Mouse (Mus musculus) forebrain, embryonic 14.5 days (tissue): ENCODE results near the gene Shld2. TPM values are rescaled to one million over a fixed set of nuclear protein-coding genes. Genes with fewer than 3 reads are reported as not detected.

Experiments
- ATAC-seq: fragments of 200-750 bp; cut with Nextera tagmentation; 2 replicates; pipeline ENCODE4 v1.8.0; 2017; ENCODE audit warnings: mild to moderate bottlenecking, moderate library complexity
- DNase-seq: peaks from one replicate; pipeline ENCODE4 v3.0.0-alpha.2; 2015; ENCODE audit warnings: low spot score
- H3K27ac ChIP-seq: fragments of 300-500 bp; sonication (generic); 2 replicates; pipeline ENCODE4 v1.5.1; 2014; ENCODE audit warnings: low read depth, mild to moderate bottlenecking, control low read depth, low read length, moderate library complexity
- H3K27me3 ChIP-seq: fragments of 300-500 bp; sonication (generic); replicated peaks from 2 replicates; pipeline ENCODE4 v1.6.1; 2014; ENCODE audit warnings: low read length, control low read depth, mixed read lengths; ENCODE audit not compliant: control insufficient read depth, insufficient read depth
- H3K36me3 ChIP-seq: fragments of 300-500 bp; sonication (generic); 2 replicates; pipeline ENCODE4 v1.6.1; 2014; ENCODE audit warnings: low read length, control low read depth; ENCODE audit not compliant: control insufficient read depth, insufficient read depth
- H3K4me1 ChIP-seq: fragments of 300-500 bp; sonication (generic); 2 replicates; pipeline ENCODE4 v1.6.1; 2014; ENCODE audit warnings: antibody characterized with exemption, low read length, control low read depth; ENCODE audit not compliant: control insufficient read depth, insufficient read depth
- H3K4me2 ChIP-seq: fragments of 300-500 bp; sonication (generic); 2 replicates; pipeline ENCODE4 v1.6.1; 2014; ENCODE audit warnings: mild to moderate bottlenecking, control low read depth, low read length
- H3K4me3 ChIP-seq: fragments of 300-500 bp; sonication (generic); 2 replicates; pipeline ENCODE4 v1.5.1; 2014; ENCODE audit warnings: low read depth, low read length, control low read depth
- H3K9ac ChIP-seq: fragments of 300-500 bp; sonication (generic); 2 replicates; pipeline ENCODE4 v1.6.1; 2014; ENCODE audit warnings: mild to moderate bottlenecking, low read length, control low read depth, moderate library complexity
- H3K9me3 ChIP-seq: fragments of 300-500 bp; sonication (generic); replicated peaks from 2 replicates; pipeline ENCODE4 v1.6.1; 2016; ENCODE audit warnings: low read length, control low read depth, mixed read lengths; ENCODE audit not compliant: control insufficient read depth
- WGBS: fragments of 180-500 bp; shearing (Covaris S2); extraction: QIAGEN DNeasy Blood & Tissue Kit; methylation state at CpG from one replicate; pipeline ENCODE4 v1.1.7; 2014; 5-methylcytosine and 5-hydroxymethylcytosine counted together
- polyA plus RNA-seq: library from polyadenylated mRNA; unstranded; fragments of >200 nt; fragmentation: Nextera tagmentation; extraction: Ambion mirVana; gene quantifications from 2 replicates; pipeline ENCODE4 v1.2.1, GENCODE M21; 2014

Shld2 gene
- polyA plus RNA-seq, 1 experiment from 2014 or later: 8.6 TPM

DNA sequence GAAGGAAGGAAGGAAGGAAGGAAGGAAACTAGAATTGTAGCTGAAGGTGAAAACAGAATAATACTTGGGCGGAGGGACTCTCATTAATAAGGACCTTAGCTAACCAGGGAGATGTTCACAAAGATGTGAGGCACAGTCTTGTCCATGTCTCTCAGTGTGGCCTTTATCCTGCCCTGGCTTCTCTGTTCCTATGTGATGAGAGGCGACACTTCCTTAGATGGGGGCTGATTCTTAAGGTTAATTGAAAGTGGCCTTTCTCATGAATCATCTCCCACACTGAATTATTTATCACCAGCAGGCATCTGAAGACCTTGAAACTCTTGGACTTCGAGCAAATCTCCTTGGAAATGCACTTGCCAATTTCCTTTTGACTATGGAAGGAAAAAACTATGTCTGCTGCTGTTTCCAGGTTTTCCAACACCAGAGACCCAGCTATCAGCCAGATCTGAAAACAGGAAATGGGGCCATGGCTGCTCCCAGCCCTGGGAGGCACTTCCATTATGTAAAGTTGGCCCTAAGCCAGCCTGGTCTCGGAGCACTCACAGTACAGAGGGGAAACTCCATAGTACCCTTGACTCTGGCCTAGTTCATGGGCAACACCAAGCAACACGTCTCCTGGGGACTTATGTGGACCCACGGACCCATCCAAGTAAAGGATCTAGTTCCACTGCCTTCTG, 94.7 kb downstream of the Shld2 start:
- 67% methylated on average over 6 of the region's 6 CpGs for WGBS
- ATAC-seq: no peak
- no peaks in the 10 kb centered on the region for H3K9me3 ChIP-seq
- no peak overlapping the region for H3K27ac ChIP-seq
- DNase-seq: peak; percentile 56
- H3K9ac ChIP-seq: no peak overlapping the region
- H3K27me3 ChIP-seq: peaks cover 10% of the 10 kb centered on the region
- H3K4me3 ChIP-seq: no peak overlapping the region
- no peak overlapping the region for H3K4me2 ChIP-seq
- H3K36me3 ChIP-seq: no peaks in the 10 kb centered on the region
- peaks cover 4% of the 10 kb centered on the region; the same call in 1 of the 2 replicates for H3K4me1 ChIP-seq

DNA sequence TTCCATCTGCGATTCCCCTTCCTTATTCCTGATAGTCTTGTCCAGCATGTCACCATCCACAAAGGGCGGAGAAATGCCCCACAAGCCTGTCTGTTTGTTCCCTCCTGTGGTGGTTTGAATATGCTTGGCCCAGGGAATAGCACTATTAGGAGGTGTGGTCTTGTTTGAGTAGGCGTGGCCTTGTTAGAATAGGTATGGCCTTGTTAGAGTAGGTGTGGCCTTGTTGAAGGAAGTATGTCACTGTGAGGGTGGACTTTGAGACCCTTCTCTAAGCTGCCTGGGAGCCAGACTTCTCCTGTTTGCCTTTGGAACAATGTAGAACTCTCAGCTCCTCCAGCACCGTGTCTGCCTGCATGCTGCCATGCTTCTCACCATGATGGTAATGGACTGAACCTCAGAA, 100.4 kb downstream of the Shld2 start:
- Histone ChIP-seq H3K9ac (no peak overlapping the region), H3K27me3 (no peaks in the 10 kb centered on the region), H3K4me1 (no peaks in the 10 kb centered on the region), H3K36me3 (no peaks in the 10 kb centered on the region), H3K4me2 (no peak overlapping the region), H3K4me3 (no peak overlapping the region), H3K27ac (no peak overlapping the region), H3K9me3 (no peaks in the 10 kb centered on the region)
- 89% methylated on average over 4 of the region's 4 CpGs for WGBS
- no peak for ATAC-seq
- DNase-seq: no peak

DNA sequence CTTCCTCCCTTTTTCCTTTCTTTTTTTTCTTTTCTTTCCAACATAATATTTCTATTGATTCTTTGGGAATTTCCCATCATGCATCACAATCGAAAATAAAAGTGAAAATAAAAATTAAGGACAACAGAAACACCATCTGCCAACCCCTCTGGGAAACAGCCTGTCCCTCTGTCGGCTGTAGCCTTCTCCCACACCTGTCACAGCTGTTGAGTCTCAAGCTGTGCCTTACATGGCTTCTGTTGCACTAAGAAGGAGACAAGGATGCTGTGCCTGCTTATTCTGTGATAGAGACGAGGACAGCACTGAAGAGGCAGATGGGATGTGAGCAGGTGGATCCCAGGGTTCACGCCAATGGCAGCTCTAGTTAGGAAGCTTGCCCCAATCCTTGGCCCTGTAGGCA, 101.2 kb downstream of the Shld2 start:
- Histone ChIP-seq H3K9me3 (no peaks in the 10 kb centered on the region), H3K4me1 (no peaks in the 10 kb centered on the region), H3K9ac (no peak overlapping the region), H3K4me3 (no peak overlapping the region), H3K36me3 (no peaks in the 10 kb centered on the region), H3K27me3 (no peaks in the 10 kb centered on the region), H3K27ac (no peak overlapping the region), H3K4me2 (no peak overlapping the region)
- DNase-seq (no peak), ATAC-seq (no peak)
- 59% methylated on average over 4 of the region's 4 CpGs for WGBS

DNA sequence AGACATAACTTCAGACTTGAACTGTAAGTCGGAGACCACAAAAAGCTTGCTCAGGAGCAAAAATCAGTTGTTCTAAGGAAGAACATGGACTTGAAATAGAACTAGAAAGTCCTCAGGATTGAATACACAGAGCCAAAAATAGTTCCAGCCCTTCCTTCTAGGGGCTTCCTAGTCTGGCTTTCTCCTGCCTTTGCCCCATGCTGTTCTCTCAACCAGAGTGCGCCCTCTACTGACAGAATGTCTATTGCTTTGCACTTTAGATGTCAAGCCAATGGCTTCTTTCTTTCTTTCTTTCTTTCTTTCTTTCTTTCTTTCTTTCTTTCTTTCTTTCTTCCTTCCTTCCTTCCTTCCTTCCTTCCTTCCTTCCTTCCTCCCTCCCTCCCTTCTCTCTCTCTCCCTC, 101.6 kb downstream of the Shld2 start:
- DNase-seq (peak; percentile 54), ATAC-seq (no peak)
- Histone ChIP-seq H3K4me1 (no peaks in the 10 kb centered on the region), H3K27ac (no peak overlapping the region), H3K27me3 (no peaks in the 10 kb centered on the region), H3K4me3 (no peak overlapping the region), H3K9me3 (no peaks in the 10 kb centered on the region), H3K36me3 (no peaks in the 10 kb centered on the region), H3K9ac (no peak overlapping the region), H3K4me2 (no peak overlapping the region)
- WGBS: 51% methylated on average over 2 of the region's 2 CpGs

DNA sequence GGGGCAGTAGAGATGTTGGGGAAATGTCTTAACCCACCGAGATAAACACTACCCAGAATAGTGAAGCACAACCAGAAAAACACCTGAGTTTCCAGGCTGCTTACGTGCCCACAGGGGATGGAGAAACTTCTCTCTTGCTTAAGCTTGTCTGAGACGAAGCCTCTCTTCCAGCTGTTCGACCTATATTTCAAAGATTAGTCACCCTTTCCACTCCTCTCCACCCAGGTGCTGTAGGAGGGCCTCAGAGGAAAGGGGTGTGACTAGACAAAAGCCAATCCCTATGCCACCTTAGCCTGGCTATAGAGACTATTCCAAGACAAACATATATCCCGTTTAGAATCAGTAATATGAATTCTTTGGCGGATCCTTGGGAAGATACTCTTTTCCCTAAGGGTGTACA, 102.3 kb downstream of the Shld2 start:
- Histone ChIP-seq H3K9me3 (no peaks in the 10 kb centered on the region), H3K4me2 (no peak overlapping the region), H3K27ac (no peak overlapping the region), H3K4me1 (no peaks in the 10 kb centered on the region), H3K4me3 (no peak overlapping the region), H3K27me3 (no peaks in the 10 kb centered on the region), H3K9ac (no peak overlapping the region), H3K36me3 (no peaks in the 10 kb centered on the region)
- DNase-seq (no peak), ATAC-seq (no peak)
- WGBS: 78% methylated on average over 6 of the region's 6 CpGs

DNA sequence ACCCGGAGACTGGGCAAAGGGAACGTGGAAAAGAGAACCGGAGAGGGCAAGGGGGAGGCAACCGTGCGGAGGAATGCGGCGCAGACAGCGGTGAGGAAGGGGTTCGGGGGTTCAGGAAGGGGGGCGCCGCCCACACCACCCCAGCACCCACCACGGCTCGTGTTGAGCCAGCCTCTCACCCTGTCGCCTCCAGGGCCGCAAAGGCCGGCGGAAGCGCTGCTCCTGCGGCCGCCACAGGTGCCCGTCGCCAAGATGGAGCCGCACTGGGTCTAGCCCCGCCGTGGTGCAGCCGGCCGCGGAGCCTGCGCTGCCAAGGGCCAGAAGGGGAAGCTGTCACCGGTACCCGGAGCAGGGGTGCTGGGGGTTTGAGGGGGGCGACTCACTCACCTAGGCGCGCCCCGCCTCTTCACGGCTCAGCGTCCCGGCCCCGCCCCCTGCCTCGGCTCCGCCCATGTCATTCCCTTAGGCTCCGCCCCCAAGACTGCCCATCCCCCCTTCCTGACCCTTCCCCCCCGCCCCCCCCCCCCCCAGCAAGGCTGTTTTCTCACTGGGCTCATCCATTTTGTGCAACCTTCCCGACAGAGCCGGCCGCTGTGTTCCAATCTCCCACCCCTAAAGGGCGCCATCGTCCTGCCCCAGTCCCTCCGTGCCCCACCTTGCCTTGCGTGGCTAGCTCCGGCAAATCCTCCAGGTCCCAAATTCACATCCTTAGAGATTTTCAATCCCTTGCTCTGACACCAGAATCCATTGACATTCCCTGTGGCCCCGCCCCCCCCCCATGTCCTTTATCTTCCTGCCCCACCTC, 108.9 kb downstream of the Shld2 start, which contains the start of gene Gprin2:
Gene Gprin2, minus strand, starts transcription at position 423 of the 805 bp plus-strand sequence.
- Histone ChIP-seq H3K27ac (peak within 1 kb of the TSS; percentile 40), H3K27me3 (no peaks in the 10 kb centered on the region), H3K36me3 (no peaks in the 10 kb centered on the region), H3K4me1 (no peaks in the 10 kb centered on the region), H3K9me3 (no peaks in the 10 kb centered on the region), H3K9ac (peak within 1 kb of the TSS; percentile 76), H3K4me3 (peak within 1 kb of the TSS; percentile 72), H3K4me2 (peak within 1 kb of the TSS; percentile 83)
- ATAC-seq: peak; percentile 79
- 2% methylated on average over 46 of the region's 52 CpGs for WGBS
- peak; percentile 48 for DNase-seq

DNA sequence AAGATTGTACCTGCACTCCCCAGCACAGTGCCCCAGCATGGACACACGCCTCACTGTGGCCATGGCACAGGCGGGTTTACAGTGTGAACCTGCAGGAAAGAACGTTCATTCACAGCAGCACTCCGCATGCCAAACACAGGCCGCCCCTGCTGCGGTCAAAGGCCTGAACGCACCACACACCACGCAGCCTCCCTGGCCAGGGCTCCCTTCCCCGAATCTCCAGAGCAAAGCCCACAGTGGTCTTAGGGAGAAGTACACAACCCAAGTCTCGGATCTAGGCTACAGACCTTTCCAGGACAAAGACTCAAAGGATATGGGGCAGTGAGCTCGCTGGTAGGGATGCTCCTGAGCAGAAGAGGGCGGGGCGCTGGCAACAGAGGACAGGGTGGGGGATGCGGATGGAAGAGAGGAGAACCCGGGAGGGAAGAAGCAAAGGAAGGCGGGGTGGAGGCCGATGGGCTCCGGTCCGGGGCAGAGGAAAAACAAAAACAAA, 109.5 kb downstream of the Shld2 start:
- DNase-seq: peak; percentile 65
- Histone ChIP-seq H3K27ac (peak overlapping the region; percentile 40), H3K9me3 (no peaks in the 10 kb centered on the region), H3K36me3 (no peaks in the 10 kb centered on the region), H3K27me3 (no peaks in the 10 kb centered on the region), H3K4me2 (peak overlapping the region; percentile 83), H3K4me1 (no peaks in the 10 kb centered on the region), H3K4me3 (peak overlapping the region; percentile 72), H3K9ac (peak overlapping the region; percentile 76)
- peak; percentile 83 for ATAC-seq
- 3% methylated on average over 19 of the region's 19 CpGs for WGBS

DNA sequence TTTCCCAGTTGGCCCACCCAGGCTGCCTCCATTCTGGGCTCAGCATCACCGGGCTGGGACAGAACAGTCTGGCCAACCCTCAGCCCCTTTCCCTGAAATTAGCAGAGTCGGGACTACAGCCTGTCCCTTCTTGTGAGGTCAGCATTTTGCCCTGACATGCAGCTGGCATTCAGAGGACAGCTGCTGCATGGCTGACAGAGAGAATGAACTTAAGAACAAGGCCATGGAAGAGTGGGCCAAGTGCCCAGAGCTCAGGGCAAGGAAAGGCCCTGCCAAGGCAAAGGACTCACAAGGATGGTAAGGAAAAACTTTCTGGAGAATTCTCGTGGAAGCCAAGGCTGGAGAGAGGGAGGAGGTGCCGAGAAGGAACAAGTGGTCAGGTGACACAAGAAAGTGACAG, 113.6 kb downstream of the Shld2 start:
- ATAC-seq: no peak
- no peaks in the 10 kb centered on the region for H3K4me1 ChIP-seq
- no peak overlapping the region for H3K27ac ChIP-seq
- 58% methylated on average over 4 of the region's 4 CpGs for WGBS
- H3K9ac ChIP-seq: no peak overlapping the region
- no peak overlapping the region for H3K4me2 ChIP-seq
- no peak for DNase-seq
- 0 out of 2 replicates have a peak, but pooled peaks cover 5% of the 10 kb centered on the region for H3K36me3 ChIP-seq
- no peak overlapping the region for H3K4me3 ChIP-seq
- no peaks in the 10 kb centered on the region for H3K27me3 ChIP-seq
- H3K9me3 ChIP-seq: no peaks in the 10 kb centered on the region

DNA sequence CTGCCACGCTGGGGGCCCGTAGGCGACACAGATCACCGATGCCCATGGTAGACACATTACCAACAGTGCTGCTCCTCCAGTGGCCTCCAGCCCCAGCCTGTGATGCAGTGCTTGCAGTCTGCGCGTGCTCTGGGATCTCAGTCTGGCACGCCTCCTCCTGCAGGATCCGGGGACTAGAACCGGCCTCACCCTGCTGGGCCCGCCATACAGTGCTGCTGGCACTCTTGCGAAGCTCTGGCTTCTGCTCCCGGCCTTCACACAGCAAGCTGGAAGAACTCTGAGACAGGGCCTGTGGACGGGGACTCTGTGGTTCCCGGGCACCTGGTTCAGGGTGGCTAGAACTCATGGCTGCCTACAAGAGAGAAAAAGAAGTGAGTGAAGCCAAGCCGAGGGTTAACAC, 114.8 kb downstream of the Shld2 start:
- Histone ChIP-seq H3K4me2 (no peak overlapping the region), H3K9ac (no peak overlapping the region), H3K27me3 (no peaks in the 10 kb centered on the region), H3K4me1 (no peaks in the 10 kb centered on the region), H3K9me3 (no peaks in the 10 kb centered on the region), H3K4me3 (no peak overlapping the region), H3K27ac (no peak overlapping the region), H3K36me3 (0 out of 2 replicates have a peak, but pooled peaks cover 5% of the 10 kb centered on the region)
- ATAC-seq: no peak
- 92% methylated on average over 15 of the region's 15 CpGs for WGBS
- DNase-seq: no peak
